Mouse (Mus musculus): Measurements from ENCODE around the gene Gm29582. TPM values are rescaled to one million over a fixed set of nuclear protein-coding genes. Genes with fewer than 3 reads are reported as not detected.
"Not testable (repeated sequence)": the region's sequence is repeated elsewhere in the genome, so short reads cannot be mapped to it uniquely, and the experiment has no call there.

Gm29582 gene
- not detected in 2 replicates for polyA plus RNA-seq (2016; fragmentation: Nextera tagmentation; extraction: Ambion mirVana)

DNA sequence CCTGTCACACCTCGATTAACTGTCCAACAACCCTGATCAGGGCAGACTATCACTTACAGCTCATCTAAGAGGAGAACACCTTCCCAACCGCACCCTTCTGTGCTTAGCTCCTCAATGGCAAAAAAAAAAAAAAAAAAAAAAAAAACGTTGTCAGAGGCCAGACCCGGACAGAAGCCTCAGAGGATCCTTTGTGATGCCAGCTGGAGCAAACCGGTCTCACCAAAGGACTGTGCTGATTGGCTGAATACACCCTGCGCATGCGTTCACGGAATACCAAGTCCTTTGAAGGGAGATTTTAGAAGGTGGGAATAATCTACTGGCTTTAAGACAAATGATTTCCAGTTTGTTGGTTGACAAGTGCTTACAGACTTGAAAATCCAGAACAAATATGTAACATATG lies at the start of gene Gm29582:
Gm29582 (minus strand) TSS at position 101 of the 400 bp plus-strand sequence.
- not testable (repeated sequence) for H3K4me3 ChIP-seq (replicated peaks); H3K9ac ChIP-seq; ATAC-seq (ENCODE audit: low FRiP score); H3K4me2 ChIP-seq; H3K36me3 ChIP-seq (replicated peaks); H3K27ac ChIP-seq; H3K27me3 ChIP-seq; H3K4me1 ChIP-seq; H3K9me3 ChIP-seq
- no CpG with 5 or more reads among the region's 8 CpGs for WGBS

All from forebrain, embryonic 12.5 days (tissue).